Comparison of ENCODE assay signal across 12 mouse cellular contexts in the genomic region with DNA sequence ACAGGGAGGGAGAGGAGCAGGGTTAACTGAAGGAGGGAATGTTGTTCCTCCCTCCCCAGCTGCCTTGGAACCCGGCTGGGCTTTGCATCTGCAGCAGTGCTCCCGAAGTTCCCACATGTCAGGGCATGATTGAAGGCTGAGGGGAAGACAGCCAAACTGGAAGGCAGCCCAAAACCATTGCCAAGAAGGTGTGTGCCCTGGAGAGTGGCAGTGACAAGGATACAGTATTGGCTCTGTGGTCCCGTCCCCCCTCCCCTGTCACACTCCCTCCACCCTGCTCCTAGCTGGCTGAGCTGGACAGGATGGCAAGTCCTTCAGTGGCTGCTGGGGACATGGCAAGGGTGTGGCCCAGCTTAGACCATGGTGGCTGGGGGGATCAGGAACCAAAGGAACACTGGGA.
A peak's percentile ranks its signal among the peaks of the same experiment; 100 is the strongest.
DNase-seq lines count a peak whose midpoint lies in the region; ATAC-seq and TF ChIP-seq lines count a peak whose summit lies in the region.
"Had no signal": no experiment of that assay in that cellular context is flagged by ENCODE, and none has a peak within 500 bp of the region (broad histone marks: within the 10 kb centered on the region; RNA-seq: fewer than 3 reads in every experiment).

No protein-coding gene starts in this region.

- no peak overlapping the region for H3K9ac ChIP-seq in heart, embryonic 16.5 days (ENCODE audit: low read length)
- no peak overlapping the region for H3K9ac ChIP-seq in heart, embryonic 12.5 days
- H3K9ac ChIP-seq in neural tube, embryonic 13.5 days: no peak overlapping the region
- H3K9ac ChIP-seq in limb, embryonic 15.5 days: no peak overlapping the region

- no peak overlapping the region for H3K27ac ChIP-seq in heart, embryonic 16.5 days (ENCODE audit: low read length)
- H3K27ac ChIP-seq in heart, embryonic 12.5 days (ENCODE audit: poor library complexity, severe bottlenecking): no peak overlapping the region
- no peak overlapping the region for H3K27ac ChIP-seq in neural tube, embryonic 13.5 days (replicated peaks)
- H3K27ac ChIP-seq in limb, embryonic 15.5 days: no peak overlapping the region

- no peak for DNase-seq in neural tube, embryonic 10.5 days (ENCODE audit: extremely low spot score, low spot score)
- peak; percentile 76 for DNase-seq in brain, embryonic 14.5 days (ENCODE audit: low read depth)
- no peak for DNase-seq in urinary bladder, postnatal 25 days (ENCODE audit: low spot score)
- DNase-seq: embryo, embryonic 11 days; gastrocnemius, postnatal 25 days had no signal

- peaks cover 4% of the 10 kb centered on the region; the same call in 1 of the 2 replicates for H3K4me1 ChIP-seq in heart, embryonic 16.5 days (ENCODE audit: control insufficient read depth, insufficient read depth, low read length)
- H3K4me1 ChIP-seq in heart, embryonic 12.5 days (replicated peaks): no peaks in the 10 kb centered on the region
- no peaks in the 10 kb centered on the region for H3K4me1 ChIP-seq in neural tube, embryonic 13.5 days (replicated peaks)
- peaks cover 14% of the 10 kb centered on the region for H3K4me1 ChIP-seq in limb, embryonic 15.5 days

- no peaks in the 10 kb centered on the region for H3K36me3 ChIP-seq in heart, embryonic 16.5 days (ENCODE audit: control insufficient read depth, insufficient read depth)
- no peaks in the 10 kb centered on the region for H3K36me3 ChIP-seq in heart, embryonic 12.5 days
- no peaks in the 10 kb centered on the region for H3K36me3 ChIP-seq in neural tube, embryonic 13.5 days
- no peaks in the 10 kb centered on the region for H3K36me3 ChIP-seq in limb, embryonic 15.5 days

- no peaks in the 10 kb centered on the region for H3K9me3 ChIP-seq in heart, embryonic 16.5 days (replicated peaks; ENCODE audit: control insufficient read depth, low read length)
- H3K9me3 ChIP-seq in heart, embryonic 12.5 days (replicated peaks): no peaks in the 10 kb centered on the region
- H3K9me3 ChIP-seq in neural tube, embryonic 13.5 days: no peaks in the 10 kb centered on the region
- H3K9me3 ChIP-seq in limb, embryonic 15.5 days: no peaks in the 10 kb centered on the region
- H3K9me3 ChIP-seq: megakaryocyte, embryonic 14.5 days had no signal

- H3K27me3 ChIP-seq in heart, embryonic 16.5 days (ENCODE audit: control insufficient read depth, insufficient read depth, low read length): no peaks in the 10 kb centered on the region
- H3K27me3 ChIP-seq in heart, embryonic 12.5 days (replicated peaks): peaks cover 24% of the 10 kb centered on the region; the same call in 1 of the 2 replicates
- peaks cover 4% of the 10 kb centered on the region; the same call in 1 of the 2 replicates for H3K27me3 ChIP-seq in neural tube, embryonic 13.5 days
- no peaks in the 10 kb centered on the region; the same call in 1 of the 2 replicates for H3K27me3 ChIP-seq in limb, embryonic 15.5 days

- peak; percentile 63; the same call in 1 of the 2 replicates for ATAC-seq in heart, embryonic 16.5 days (replicated peaks; ENCODE audit: extremely low read depth, insufficient read depth, low FRiP score)
- no peak for ATAC-seq in heart, embryonic 12.5 days (ENCODE audit: insufficient number of reproducible peaks, low FRiP score)
- peak; percentile 43; the same call in 1 of the 2 replicates for ATAC-seq in neural tube, embryonic 13.5 days (ENCODE audit: low read depth)
- ATAC-seq in limb, embryonic 15.5 days (ENCODE audit: insufficient number of reproducible peaks, low FRiP score, low TSS enrichment, low read depth): peak; percentile 56; the same call in 1 of the 2 replicates
- ATAC-seq in cerebellum, adult (ENCODE audit: insufficient number of reproducible peaks, low FRiP score, low TSS enrichment): no peak

- 30% methylated on average over 3 of the region's 3 CpGs for WGBS in heart, embryonic 16.5 days
- 33% methylated on average over 3 of the region's 3 CpGs for WGBS in heart, embryonic 12.5 days
- WGBS in neural tube, embryonic 13.5 days: 35% methylated on average over 3 of the region's 3 CpGs
- WGBS in limb, embryonic 15.5 days: 8% methylated on average over 3 of the region's 3 CpGs

- H3K4me2 ChIP-seq in heart, embryonic 16.5 days (ENCODE audit: low read depth, low read length): no peak overlapping the region
- H3K4me2 ChIP-seq in heart, embryonic 12.5 days: no peak overlapping the region
- H3K4me2 ChIP-seq in neural tube, embryonic 13.5 days: no peak overlapping the region
- no peak overlapping the region for H3K4me2 ChIP-seq in limb, embryonic 15.5 days
- H3K4me2 ChIP-seq: liver, embryonic 11.5 days had no signal

- no peak overlapping the region for H3K4me3 ChIP-seq in heart, embryonic 16.5 days (ENCODE audit: low read length)
- no peak overlapping the region for H3K4me3 ChIP-seq in heart, embryonic 12.5 days
- H3K4me3 ChIP-seq in neural tube, embryonic 13.5 days: no peak overlapping the region
- H3K4me3 ChIP-seq in limb, embryonic 15.5 days: no peak overlapping the region
- H3K4me3 ChIP-seq: megakaryocyte, embryonic 14.5 days had no signal

- TF ChIP-seq POLR2A in brain, embryonic 14.5 days (IDR thresholded peaks at IDR 0.05; ENCODE audit: borderline replicate concordance, extremely low read depth, insufficient read depth, insufficient read length, poor library complexity, severe bottlenecking): no peak

- TF ChIP-seq CTCF in brain, embryonic 14.5 days (IDR thresholded peaks at IDR 0.05; ENCODE audit: borderline replicate concordance, extremely low read depth, insufficient read depth, insufficient read length): no peak

Comparison
In these comparisons a context has a peak if more than half of its experiments do, and no peak if none do; other contexts are left out.
1. ATAC-seq: peak in heart, embryonic 16.5 days (single experiment), neural tube, embryonic 13.5 days (single experiment) and limb, embryonic 15.5 days (single experiment); none in heart, embryonic 12.5 days (single experiment) and cerebellum, adult (single experiment).